Mouse (Mus musculus): ENCODE results near the gene Foxp4. TPM values are rescaled to one million over a fixed set of nuclear protein-coding genes. Genes with fewer than 3 reads are reported as not detected.

Foxp4 gene
- total and polyA plus RNA-seq, 3 experiments, result 3.3 to 41.7 (median 9.9) TPM

- no peaks in the 10 kb centered on the region for H3K9me3 ChIP-seq (replicated peaks; ENCODE audit: low read length)
- peaks cover 8 to 35% of the 10 kb centered on the region in 2 experiments for H3K4me1 ChIP-seq (ENCODE audit: control insufficient read depth in 1 of 2, insufficient read depth in 2 of 2)
- no peaks in the 10 kb centered on the region for H3K27me3 ChIP-seq (replicated peaks)
- dilution Hi-C loops (cut with MboI; ENCODE audit: extremely low pct_ligation_motif_present, extremely low pct_unique_long_range_greater_than_20kb, low sequenced_read_pairs) (no loop called here), in situ Hi-C loops (cut with MboI; ENCODE audit: low pct_ligation_motif_present, low pct_unique_long_range_greater_than_20kb, low sequenced_read_pairs) (no loop called here)
- H3K9ac ChIP-seq (ENCODE audit: insufficient read depth, low read depth), result no peak overlapping the region
- H3K4me2 ChIP-seq (ENCODE audit: insufficient read depth, low read depth, poor library complexity, severe bottlenecking), result no peak overlapping the region
- TF ChIP-seq CHD2 (IDR thresholded peaks at IDR 0.05; ENCODE audit: low read length) (no peak), ZNF384 (IDR thresholded peaks at IDR 0.05; ENCODE audit: low read depth, low read length) (no peak), POLR2AphosphoS2 (IDR thresholded peaks at IDR 0.05; ENCODE audit: low read depth, low read length) (no peak), BHLHE40 (IDR thresholded peaks at IDR 0.05; ENCODE audit: low read depth, low read length) (no peak), NELFE (IDR thresholded peaks at IDR 0.05; ENCODE audit: low read depth, low read length) (no peak), IRF4 (IDR thresholded peaks at IDR 0.05; ENCODE audit: low read depth, low read length) (no peak)
- no peak for DNase-seq (ENCODE audit: extremely low read depth)
- H3K79me2 ChIP-seq (replicated peaks; ENCODE audit: control insufficient read depth, extremely low read depth, insufficient read depth, poor library complexity, severe bottlenecking), result peaks cover 15% of the 10 kb centered on the region
- H3K27ac ChIP-seq (ENCODE audit: insufficient read depth, low read depth), result no peak overlapping the region
- peaks cover 6 to 47% of the 10 kb centered on the region in 2 experiments for H3K36me3 ChIP-seq (replicated peaks in 1 of 2; ENCODE audit: control insufficient read depth in 1 of 2, insufficient read depth in 1 of 2, low read length in 1 of 2)
- H3K4me3 ChIP-seq (replicated peaks in 1 of 3; ENCODE audit: low read depth in 2 of 3, low read length in 2 of 3, poor library complexity in 1 of 3), result no peak overlapping the region
Observed at GRCm38 (mm10) chr17:47922579-47922978, 1.9 kb downstream of the Foxp4 start.

GRCm38 (mm10) chr17:47922116-47922515, 2.3 kb downstream of the Foxp4 start:
- Histone ChIP-seq H3K36me3 (replicated peaks in 1 of 2; ENCODE audit: control insufficient read depth in 1 of 2, insufficient read depth in 1 of 2, low read length in 1 of 2) (peaks cover 6 to 48% of the 10 kb centered on the region in 2 experiments), H3K27ac (ENCODE audit: insufficient read depth, low read depth) (no peak overlapping the region), H3K79me2 (replicated peaks; ENCODE audit: control insufficient read depth, extremely low read depth, insufficient read depth, poor library complexity, severe bottlenecking) (peaks cover 15% of the 10 kb centered on the region), H3K4me3 (replicated peaks in 1 of 3; ENCODE audit: low read depth in 2 of 3, low read length in 2 of 3, poor library complexity in 1 of 3) (no peak overlapping the region), H3K9ac (ENCODE audit: insufficient read depth, low read depth) (no peak overlapping the region), H3K27me3 (replicated peaks) (no peaks in the 10 kb centered on the region), H3K9me3 (replicated peaks; ENCODE audit: low read length) (no peaks in the 10 kb centered on the region), H3K4me2 (ENCODE audit: insufficient read depth, low read depth, poor library complexity, severe bottlenecking) (no peak overlapping the region), H3K4me1 (ENCODE audit: control insufficient read depth in 1 of 2, insufficient read depth in 2 of 2) (peaks cover 8 to 33% of the 10 kb centered on the region in 2 experiments)
- dilution Hi-C loops (cut with MboI; ENCODE audit: extremely low pct_ligation_motif_present, extremely low pct_unique_long_range_greater_than_20kb, low sequenced_read_pairs) (no loop called here), in situ Hi-C loops (cut with MboI; ENCODE audit: low pct_ligation_motif_present, low pct_unique_long_range_greater_than_20kb, low sequenced_read_pairs) (no loop called here)
- no peak for TF ChIP-seq POLR2A (IDR thresholded peaks at IDR 0.05; ENCODE audit: low read depth, low read length)
- no peak for TF ChIP-seq E2F4 (IDR thresholded peaks at IDR 0.05; ENCODE audit: insufficient replicate concordance, low read depth, low read length)
- no peak for TF ChIP-seq HCFC1 (IDR thresholded peaks at IDR 0.05; ENCODE audit: low read depth, low read length)
- no peak for TF ChIP-seq CHD2 (IDR thresholded peaks at IDR 0.05; ENCODE audit: low read length)
- TF ChIP-seq JUN (IDR thresholded peaks at IDR 0.05; ENCODE audit: insufficient read depth, low read depth, low read length), result no peak
- no peak for TF ChIP-seq KAT2A (IDR thresholded peaks at IDR 0.05; ENCODE audit: insufficient replicate concordance, low read length)
- TF ChIP-seq ZC3H11A (IDR thresholded peaks at IDR 0.05; ENCODE audit: low read depth, low read length), result no peak
- no peak for TF ChIP-seq CHD1 (IDR thresholded peaks at IDR 0.05; ENCODE audit: low read depth, low read length)
- no peak for TF ChIP-seq UBTF (IDR thresholded peaks at IDR 0.05; ENCODE audit: low read depth, low read length)
- TF ChIP-seq MEF2A (IDR thresholded peaks at IDR 0.05; ENCODE audit: borderline replicate concordance, low read depth, low read length), result no peak
- no peak for TF ChIP-seq USF1 (IDR thresholded peaks at IDR 0.05; ENCODE audit: low read depth, low read length)
- DNase-seq (ENCODE audit: extremely low read depth), result no peak
